Mouse (Mus musculus) layer of hippocampus, adult 2 months (tissue): Measurements from ENCODE around the gene Arntl2. TPM values are rescaled to one million over a fixed set of nuclear protein-coding genes. Genes with fewer than 3 reads are reported as not detected.

ENCODE experiments used
- DNase-seq, 2 experiments: peaks; one replicate each; pipeline ENCODE4 v3.0.0; 2022; ENCODE audit warnings: low spot score in 2 of 2
- H3K27ac ChIP-seq: fragments of 200-600 bp; 2 replicates; pipeline ENCODE4 v1.8.1; 2022
- H3K4me3 ChIP-seq: fragments of 200-600 bp; 2 replicates; pipeline ENCODE4 v1.8.1; 2022; ENCODE audit warnings: mild to moderate bottlenecking
- CTCF ChIP-seq: fragments of 200-600 bp; conservative IDR thresholded peaks from 2 replicates; pipeline ENCODE4 v1.8.1; 2022; ENCODE audit warnings: antibody characterized with exemption, mild to moderate bottlenecking, moderate library complexity
- total RNA-seq, 2 experiments: library from RNA; stranded (reverse); gene quantifications; 2 replicates each; pipeline ENCODE4 v1.2.3; 2021

The Arntl2 gene
- total RNA-seq, 2 experiments from 2014 or later = 9.0 to 10.4 TPM

GRCm38 (mm10) chr6:146797446-146797845, 1.6 kb downstream of the Arntl2 start:
- no peak for TF ChIP-seq CTCF
- H3K27ac ChIP-seq = no peak overlapping the region
- no peak for DNase-seq
- H3K4me3 ChIP-seq = no peak overlapping the region

- Histone ChIP-seq H3K27ac (no peak overlapping the region), H3K4me3 (no peak overlapping the region)
- no peak for DNase-seq
- no peak for TF ChIP-seq CTCF
Observed at GRCm38 (mm10) chr6:146809991-146810390, 14.1 kb downstream of the Arntl2 start.

- TF ChIP-seq CTCF = no peak
- H3K4me3 ChIP-seq = no peak overlapping the region
- H3K27ac ChIP-seq = no peak overlapping the region
- DNase-seq = no peak
Observed at GRCm38 (mm10) chr6:146813007-146813406, 17.2 kb downstream of the Arntl2 start.

GRCm38 (mm10) chr6:146820177-146820965, 24.5 kb downstream of the Arntl2 start:
- H3K27ac ChIP-seq = no peak overlapping the region
- TF ChIP-seq CTCF = no peak; the same call in 1 of the 2 replicates
- no peak overlapping the region for H3K4me3 ChIP-seq
- no peak for DNase-seq

- no peak for DNase-seq
- no peak for TF ChIP-seq CTCF
- H3K4me3 ChIP-seq = no peak overlapping the region
- no peak overlapping the region for H3K27ac ChIP-seq
Observed at GRCm38 (mm10) chr6:146821958-146822357, 26.1 kb downstream of the Arntl2 start.

GRCm38 (mm10) chr6:146824727-146825486, 29.1 kb downstream of the Arntl2 start:
- DNase-seq = peak; percentile 37 to 82
- peak; percentile 95 for TF ChIP-seq CTCF
- no peak overlapping the region for H3K27ac ChIP-seq
- no peak overlapping the region for H3K4me3 ChIP-seq

- Histone ChIP-seq H3K27ac (no peak overlapping the region), H3K4me3 (no peak overlapping the region)
- TF ChIP-seq CTCF = no peak
- DNase-seq = no peak
Observed at GRCm38 (mm10) chr6:146825487-146825773, 29.6 kb downstream of the Arntl2 start.

- TF ChIP-seq CTCF = no peak
- Histone ChIP-seq H3K4me3 (no peak overlapping the region), H3K27ac (no peak overlapping the region)
- DNase-seq = no peak
Observed at GRCm38 (mm10) chr6:146831320-146831719, 35.5 kb downstream of the Arntl2 start.

GRCm38 (mm10) chr6:146833485-146834314, 37.8 kb downstream of the Arntl2 start:
- TF ChIP-seq CTCF = peak; percentile 73
- no peak overlapping the region for H3K4me3 ChIP-seq
- DNase-seq = peak; percentile 51 to 55
- H3K27ac ChIP-seq = no peak overlapping the region

GRCm38 (mm10) chr6:146834342-146834741, 38.5 kb downstream of the Arntl2 start:
- Histone ChIP-seq H3K4me3 (no peak overlapping the region), H3K27ac (no peak overlapping the region)
- TF ChIP-seq CTCF = no peak
- no peak for DNase-seq

- DNase-seq = no peak
- Histone ChIP-seq H3K4me3 (no peak overlapping the region), H3K27ac (no peak overlapping the region)
- TF ChIP-seq CTCF = no peak
Observed at GRCm38 (mm10) chr6:146835784-146836183, 39.9 kb downstream of the Arntl2 start.

GRCm38 (mm10) chr6:146837316-146837715, 41.5 kb downstream of the Arntl2 start:
- no peak for TF ChIP-seq CTCF
- H3K4me3 ChIP-seq = no peak overlapping the region
- no peak for DNase-seq
- H3K27ac ChIP-seq = no peak overlapping the region

GRCm38 (mm10) chr6:146838366-146838765, 42.5 kb downstream of the Arntl2 start:
- Histone ChIP-seq H3K27ac (no peak overlapping the region), H3K4me3 (no peak overlapping the region)
- TF ChIP-seq CTCF = peak; percentile 42
- no peak for DNase-seq
